Mouse (Mus musculus): Measurements from ENCODE around the gene Cbl.

Cbl gene

GRCm38 (mm10) chr9:44233802-44234478 lies at the start of gene Cbl:
Gene Cbl (minus strand): TSS chr9:44234049.
- DNase-seq (ENCODE audit: extremely low spot score, low spot score): peak; percentile 99

GRCm38 (mm10) chr9:44283183-44283582 lies 49.3 kb upstream of the Cbl start:
- DNase-seq (ENCODE audit: extremely low spot score, low spot score): no peak

GRCm38 (mm10) chr9:44269973-44270372 lies 36.1 kb upstream of the Cbl start:
- no peak for DNase-seq (ENCODE audit: extremely low spot score, low spot score)

GRCm38 (mm10) chr9:44269077-44269476 lies 35.2 kb upstream of the Cbl start:
- no peak for DNase-seq (ENCODE audit: extremely low spot score, low spot score)

- no peak for DNase-seq (ENCODE audit: extremely low spot score, low spot score)
Measured at GRCm38 (mm10) chr9:44268432-44268831, 34.6 kb upstream of the Cbl start, which contains the start of gene Nlrx1. Gene Nlrx1 (minus strand): TSS chr9:44268599.

GRCm38 (mm10) chr9:44268027-44268360 lies 34.1 kb upstream of the Cbl start:
- peak; percentile 72 for DNase-seq (ENCODE audit: extremely low spot score, low spot score)

GRCm38 (mm10) chr9:44267319-44268026 lies 33.6 kb upstream of the Cbl start:
- DNase-seq (ENCODE audit: extremely low spot score, low spot score): peak; percentile 30

GRCm38 (mm10) chr9:44266478-44267226 lies 32.8 kb upstream of the Cbl start:
- DNase-seq (ENCODE audit: extremely low spot score, low spot score): no peak

- DNase-seq (ENCODE audit: extremely low spot score, low spot score): no peak
Measured at GRCm38 (mm10) chr9:44261388-44261787, 27.5 kb upstream of the Cbl start.

- DNase-seq (ENCODE audit: extremely low spot score, low spot score): no peak
Measured at GRCm38 (mm10) chr9:44259014-44259413, 25.2 kb upstream of the Cbl start.

GRCm38 (mm10) chr9:44256213-44256612 lies 22.4 kb upstream of the Cbl start:
- no peak for DNase-seq (ENCODE audit: extremely low spot score, low spot score)

GRCm38 (mm10) chr9:44255136-44255521 lies 21.3 kb upstream of the Cbl start:
- no peak for DNase-seq (ENCODE audit: extremely low spot score, low spot score)

GRCm38 (mm10) chr9:44254508-44255135 lies 20.8 kb upstream of the Cbl start:
- DNase-seq (ENCODE audit: extremely low spot score, low spot score): no peak

- DNase-seq (ENCODE audit: extremely low spot score, low spot score): no peak
Measured at GRCm38 (mm10) chr9:44253441-44253840, 19.6 kb upstream of the Cbl start.

GRCm38 (mm10) chr9:44251314-44251713 lies 17.5 kb upstream of the Cbl start, which contains the start of gene Pdzd3:
Gene Pdzd3 (minus strand): TSS chr9:44251471.
- DNase-seq (ENCODE audit: extremely low spot score, low spot score): no peak

GRCm38 (mm10) chr9:44250445-44250844 lies 16.6 kb upstream of the Cbl start:
- no peak for DNase-seq (ENCODE audit: extremely low spot score, low spot score)

GRCm38 (mm10) chr9:44249181-44250146 lies 15.6 kb upstream of the Cbl start:
- DNase-seq (ENCODE audit: extremely low spot score, low spot score): peak; percentile 38

GRCm38 (mm10) chr9:44247907-44248306 lies 14.1 kb upstream of the Cbl start:
- DNase-seq (ENCODE audit: extremely low spot score, low spot score): no peak

GRCm38 (mm10) chr9:44243621-44244020 lies 9.8 kb upstream of the Cbl start:
- DNase-seq (ENCODE audit: extremely low spot score, low spot score): no peak

GRCm38 (mm10) chr9:44241418-44241817 lies 7.6 kb upstream of the Cbl start:
- no peak for DNase-seq (ENCODE audit: extremely low spot score, low spot score)

GRCm38 (mm10) chr9:44240911-44241310 lies 7.1 kb upstream of the Cbl start:
- no peak for DNase-seq (ENCODE audit: extremely low spot score, low spot score)

Data from neural tube, embryonic 10.5 days (tissue).